In the genomic region with DNA sequence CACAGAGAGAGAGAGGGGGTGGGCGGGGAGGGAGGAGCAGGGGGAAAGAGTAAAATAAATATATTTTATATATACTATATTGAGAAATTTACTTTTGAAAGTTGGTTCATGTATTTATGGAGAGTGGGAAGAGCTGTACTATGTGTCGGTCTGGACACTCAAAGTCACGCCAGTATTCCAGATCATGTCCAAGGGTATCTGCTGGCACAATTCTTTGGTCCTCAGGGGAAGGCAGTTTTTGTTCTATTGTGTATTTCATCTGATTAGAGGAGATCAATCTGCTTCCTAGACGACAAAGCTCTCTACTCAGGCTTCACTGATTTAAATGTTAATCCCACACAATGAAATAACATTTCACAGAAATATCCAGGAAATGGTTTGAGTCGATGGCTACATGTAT, we compare ENCODE assay signal across 31 mouse cellular contexts.
"Had no signal": no experiment of that assay in that cellular context is flagged by ENCODE, and none has a peak within 500 bp of the region (broad histone marks: within the 10 kb centered on the region; RNA-seq: fewer than 3 reads in every experiment).

No protein-coding gene starts in this region.

- H3K27me3 ChIP-seq: limb, embryonic 12.5 days; limb, embryonic 13.5 days; limb, embryonic 15.5 days; liver, embryonic 12.5 days; liver, embryonic 13.5 days; liver, embryonic 15.5 days; lung, embryonic 15.5 days; megakaryocyte, embryonic 14.5 days; midbrain, embryonic 12.5 days; midbrain, embryonic 13.5 days; neural tube, embryonic 12.5 days had no signal

- H3K4me2 ChIP-seq: limb, embryonic 12.5 days; limb, embryonic 13.5 days; limb, embryonic 15.5 days; liver, embryonic 11.5 days; liver, embryonic 12.5 days; liver, embryonic 13.5 days; liver, embryonic 15.5 days; lung, embryonic 14.5 days; lung, embryonic 15.5 days; midbrain, embryonic 12.5 days; midbrain, embryonic 13.5 days; neural tube, embryonic 12.5 days had no signal

- H3K36me3 ChIP-seq: limb, embryonic 10.5 days; limb, embryonic 12.5 days; limb, embryonic 13.5 days; limb, embryonic 15.5 days; liver, embryonic 12.5 days; liver, embryonic 13.5 days; liver, embryonic 15.5 days; lung, embryonic 15.5 days; midbrain, embryonic 10.5 days; midbrain, embryonic 12.5 days; midbrain, embryonic 13.5 days; neural tube, embryonic 12.5 days had no signal

- H3K27ac ChIP-seq: left cerebral cortex, adult 2 months; limb, embryonic 10.5 days; limb, embryonic 12.5 days; limb, embryonic 13.5 days; limb, embryonic 15.5 days; liver, embryonic 12.5 days; liver, embryonic 13.5 days; liver, embryonic 14.5 days; liver, embryonic 15.5 days; lung, embryonic 15.5 days; macrophage; midbrain, embryonic 10.5 days; midbrain, embryonic 12.5 days; midbrain, embryonic 13.5 days; neural tube, embryonic 12.5 days had no signal

- ATAC-seq: liver, embryonic 12.5 days; liver, postnatal 0 days; lung, postnatal 0 days; midbrain, embryonic 13.5 days; midbrain, embryonic 16.5 days had no signal

- H3K9ac ChIP-seq: limb, embryonic 12.5 days; limb, embryonic 13.5 days; limb, embryonic 15.5 days; liver, embryonic 12.5 days; liver, embryonic 13.5 days; liver, embryonic 14.5 days; liver, embryonic 15.5 days; liver, postnatal 0 days; lung, embryonic 14.5 days; lung, embryonic 15.5 days; midbrain, embryonic 12.5 days; midbrain, embryonic 13.5 days; neural tube, embryonic 12.5 days had no signal

- DNase-seq: left cerebral cortex, postnatal 4 days; liver; liver, embryonic 13.5 days; liver, postnatal 0 days; lung, adult 18-20 months; lung, adult 2 months; lung, embryonic 14.5 days; lung, postnatal 10 days; lung, postnatal 14 days; lung, postnatal 36 days; lung, postnatal 4 days; midbrain, embryonic 14.5 days had no signal

- H3K4me3 ChIP-seq: left cerebral cortex, adult 2 months; limb, embryonic 10.5 days; limb, embryonic 12.5 days; limb, embryonic 13.5 days; limb, embryonic 15.5 days; liver, embryonic 12.5 days; liver, embryonic 13.5 days; liver, embryonic 15.5 days; lung, embryonic 15.5 days; megakaryocyte, embryonic 14.5 days; midbrain, embryonic 10.5 days; midbrain, embryonic 12.5 days; midbrain, embryonic 13.5 days; myocyte; neural tube, embryonic 12.5 days had no signal

- H3K9me3 ChIP-seq: limb, embryonic 10.5 days; limb, embryonic 12.5 days; limb, embryonic 13.5 days; limb, embryonic 15.5 days; liver, embryonic 15.5 days; lung, embryonic 15.5 days; midbrain, embryonic 10.5 days; midbrain, embryonic 12.5 days; midbrain, embryonic 13.5 days; neural tube, embryonic 12.5 days had no signal

- H3K4me1 ChIP-seq: limb, embryonic 10.5 days; limb, embryonic 12.5 days; limb, embryonic 15.5 days; liver, embryonic 12.5 days; liver, embryonic 13.5 days; liver, embryonic 15.5 days; lung, embryonic 15.5 days; megakaryocyte, embryonic 14.5 days; midbrain, embryonic 13.5 days; neural tube, embryonic 12.5 days had no signal
